Mouse (Mus musculus) thymus, postnatal 4 days (tissue): Measurements from ENCODE around the gene Pola1.
"Not testable (repeated sequence)": the region's sequence is repeated elsewhere in the genome, so short reads cannot be mapped to it uniquely, and the experiment has no call there.

Source experiments
- DNase-seq: peaks from one replicate; pipeline ENCODE4 v3.0.0; 2021

Gene Pola1

GRCm38 (mm10) chrX:93428956-93429737, 202.8 kb downstream of the Pola1 start:
- no peak for DNase-seq

GRCm38 (mm10) chrX:93400871-93401270, 231.1 kb downstream of the Pola1 start:
- DNase-seq: not testable (repeated sequence)

DNA sequence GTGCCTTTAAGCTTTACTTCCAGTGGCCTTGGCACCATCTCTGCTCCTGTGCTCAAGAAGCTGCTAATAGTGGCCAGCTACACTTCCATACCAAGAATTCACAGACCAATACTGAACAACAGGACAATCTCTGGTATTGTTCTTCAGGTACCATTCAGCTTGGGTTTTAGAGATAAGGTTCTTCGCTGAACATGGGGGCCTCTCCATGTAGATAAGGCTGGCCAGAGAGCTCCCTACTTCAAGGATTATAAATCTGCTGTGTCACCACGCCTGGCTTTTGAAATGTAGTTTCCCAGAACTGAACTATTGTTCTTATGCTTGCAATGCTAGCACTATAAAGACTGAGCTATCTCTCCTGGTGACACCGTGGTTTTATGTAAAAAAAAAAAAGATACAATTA, 234.9 kb downstream of the Pola1 start:
- no peak for DNase-seq

DNA sequence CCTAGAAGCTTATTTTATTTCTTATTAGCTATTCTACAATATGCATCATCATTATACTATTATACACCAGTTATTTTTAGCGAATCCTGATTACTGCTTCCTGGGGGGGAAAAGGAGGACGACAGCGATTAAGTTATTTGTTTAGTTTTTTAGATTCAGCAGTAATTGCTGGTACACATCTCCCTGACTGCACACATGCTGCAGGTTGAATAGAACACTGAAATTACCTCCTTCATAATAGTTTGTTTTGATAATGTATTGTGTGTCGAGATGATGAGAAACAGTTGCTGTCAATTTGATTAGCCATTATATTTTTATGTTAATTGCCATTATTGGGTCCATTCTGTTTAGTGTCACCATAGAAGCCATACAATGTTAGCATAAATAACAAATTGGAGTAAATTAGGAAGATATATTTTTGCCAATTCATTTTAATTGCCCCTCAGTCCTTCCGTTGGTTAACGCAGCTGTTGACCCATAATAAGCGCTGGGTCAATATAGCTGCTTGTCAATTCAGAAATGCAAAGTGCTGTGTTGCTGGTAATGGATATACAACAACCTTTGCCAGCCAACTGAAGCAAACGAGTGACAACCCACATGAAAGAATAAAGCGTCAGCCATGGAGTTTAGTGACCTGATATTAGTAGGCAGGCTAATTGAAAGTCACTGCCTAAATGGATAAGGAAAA, 254.5 kb downstream of the Pola1 start:
- DNase-seq: no peak

DNA sequence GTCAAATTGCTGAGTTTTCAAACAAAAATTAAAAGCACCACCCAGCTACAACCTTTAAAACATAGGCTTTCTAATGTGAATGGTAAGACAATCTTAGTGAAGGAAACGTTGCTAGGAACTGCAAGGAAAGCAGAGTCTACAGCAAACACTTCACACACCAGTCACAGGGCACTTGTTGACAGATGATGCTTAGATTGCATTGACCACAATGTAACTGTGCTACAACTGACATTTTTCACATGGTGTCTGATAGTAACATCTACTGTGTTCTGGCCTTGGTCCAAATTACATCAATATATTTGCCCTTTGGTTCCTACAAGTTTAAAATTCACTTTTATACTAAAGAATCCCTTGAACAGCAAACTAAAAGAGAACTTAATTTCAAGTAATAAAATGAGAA, 258.5 kb downstream of the Pola1 start:
- DNase-seq: no peak

- no peak for DNase-seq
Observed at GRCm38 (mm10) chrX:93369708-93370107, 262.2 kb downstream of the Pola1 start.

GRCm38 (mm10) chrX:93368211-93368610, 263.7 kb downstream of the Pola1 start:
- DNase-seq: no peak

- no peak for DNase-seq
Observed at GRCm38 (mm10) chrX:93321336-93321735, 310.6 kb downstream of the Pola1 start.

DNA sequence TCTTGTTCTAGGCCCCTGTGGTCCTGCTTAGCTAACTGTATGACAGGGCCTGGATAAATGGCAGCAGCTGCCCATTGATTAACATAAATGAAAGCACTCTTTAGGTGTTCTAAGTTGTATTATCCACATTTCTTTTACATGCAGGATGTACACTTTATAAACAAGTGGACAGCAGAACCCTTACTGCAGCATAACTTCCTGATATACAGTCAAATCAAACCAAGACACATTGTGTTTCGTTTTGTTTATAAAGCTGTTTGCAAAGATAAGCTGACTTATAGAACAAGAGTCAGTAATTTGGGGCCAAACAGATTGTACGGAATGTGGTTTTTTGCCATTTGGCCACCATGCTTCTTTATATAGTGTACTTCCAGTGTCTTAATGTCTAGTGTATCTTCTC, 312.0 kb downstream of the Pola1 start:
- DNase-seq: no peak

GRCm38 (mm10) chrX:93317577-93317976, 314.4 kb downstream of the Pola1 start:
- no peak for DNase-seq

DNA sequence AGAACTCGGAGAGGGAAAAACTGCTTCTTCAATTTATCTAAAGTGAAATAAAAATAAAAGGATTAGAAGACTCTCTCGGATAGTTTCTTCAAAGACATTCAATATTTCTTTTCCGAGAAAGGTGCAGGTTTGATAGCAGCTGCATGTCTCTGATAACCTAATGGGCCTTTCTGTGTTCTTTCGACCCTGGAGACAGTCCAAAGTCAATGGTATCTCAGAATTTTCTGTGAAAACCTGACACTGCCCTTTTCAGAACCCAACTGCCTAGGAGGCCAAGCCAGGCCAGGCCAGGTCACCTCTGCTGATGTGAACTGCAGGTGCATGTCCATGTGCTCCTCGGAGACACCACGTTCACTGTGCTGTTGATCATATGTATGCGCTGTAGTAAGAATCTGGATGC, 326.2 kb downstream of the Pola1 start:
- DNase-seq: no peak

GRCm38 (mm10) chrX:93301798-93302197, 330.2 kb downstream of the Pola1 start:
- DNase-seq: no peak

- no peak for DNase-seq
Observed at GRCm38 (mm10) chrX:93300183-93300815, 331.7 kb downstream of the Pola1 start.

- no peak for DNase-seq
Observed at GRCm38 (mm10) chrX:93299771-93300170, 332.2 kb downstream of the Pola1 start.

- DNase-seq: no peak
Observed at GRCm38 (mm10) chrX:93299046-93299626, 332.8 kb downstream of the Pola1 start.

GRCm38 (mm10) chrX:93297001-93297441, 334.9 kb downstream of the Pola1 start:
- DNase-seq: no peak

DNA sequence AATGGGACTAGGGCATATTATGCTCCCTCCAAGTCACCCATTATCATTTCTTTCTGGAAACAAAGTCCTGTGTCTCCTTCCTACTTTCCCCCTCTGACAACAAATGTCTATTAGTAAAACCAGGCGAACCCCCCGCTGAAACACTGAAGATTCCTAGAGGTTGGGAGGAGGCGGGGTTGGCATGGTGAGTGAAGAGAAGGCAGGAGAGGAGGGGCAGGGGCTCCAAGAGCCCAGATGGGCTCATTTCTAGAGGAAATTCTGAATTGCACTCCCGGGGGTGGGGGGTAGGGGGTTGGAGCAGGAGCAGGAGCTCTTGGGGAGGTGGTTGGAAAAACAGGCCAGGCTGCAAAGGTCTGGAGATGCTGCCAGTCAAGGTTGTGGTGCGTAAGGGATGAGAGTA, 336.1 kb downstream of the Pola1 start:
- DNase-seq: no peak

GRCm38 (mm10) chrX:93294736-93295490, 337.0 kb downstream of the Pola1 start:
- no peak for DNase-seq

GRCm38 (mm10) chrX:93292031-93292430, 339.9 kb downstream of the Pola1 start:
- no peak for DNase-seq

DNA sequence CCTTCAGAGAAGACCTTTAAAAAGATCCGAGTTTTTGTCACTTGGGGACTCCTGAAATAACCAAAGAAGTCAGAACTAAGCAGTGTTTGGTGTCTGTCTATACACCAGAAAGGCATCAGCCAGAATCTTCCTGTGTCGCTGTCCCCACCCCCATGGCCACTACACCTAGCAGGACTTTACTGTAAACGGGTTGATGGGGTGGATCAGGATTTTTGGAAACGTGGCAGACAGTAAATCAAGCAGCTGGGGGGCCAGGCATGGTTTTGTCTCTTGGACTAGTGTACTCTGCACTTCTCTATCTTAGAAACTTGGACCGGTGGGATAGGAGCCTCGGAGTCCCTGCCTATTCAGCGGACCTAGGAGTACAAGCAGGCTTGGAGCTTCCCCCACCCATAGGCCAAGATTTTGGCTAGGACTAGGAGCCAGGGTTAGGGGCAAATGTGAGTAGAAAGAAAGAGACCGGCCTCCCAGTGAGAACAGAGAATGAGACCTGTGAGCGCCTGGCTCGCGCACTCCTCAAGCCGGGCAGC, 342.0 kb downstream of the Pola1 start:
- no peak for DNase-seq

GRCm38 (mm10) chrX:93289076-93289475, 342.9 kb downstream of the Pola1 start:
- DNase-seq: no peak

DNA sequence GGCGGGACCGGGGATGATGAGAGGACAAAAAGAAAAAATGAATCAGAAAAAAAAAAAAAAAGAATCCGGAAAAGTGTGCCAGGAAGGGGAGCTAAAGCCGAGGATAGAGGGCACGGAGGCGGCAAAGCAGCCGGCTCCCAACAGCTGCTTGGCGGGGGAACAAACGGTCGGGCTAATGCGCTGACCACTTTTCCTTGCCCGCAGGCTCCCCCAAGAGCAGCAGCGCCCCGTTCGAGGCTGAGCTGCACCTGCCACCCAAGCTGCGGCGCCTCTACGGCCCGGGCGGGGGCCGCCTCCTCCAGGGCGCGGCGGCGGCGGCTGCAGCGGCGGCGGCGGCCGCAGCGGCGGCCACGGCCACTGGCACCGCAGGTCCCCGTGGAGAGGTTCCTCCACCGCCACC, 343.6 kb downstream of the Pola1 start:
- DNase-seq: peak; percentile 32
